Mouse (Mus musculus): ENCODE data around the gene Ttbk1.

- TF ChIP-seq EP300 (IDR thresholded peaks at IDR 0.05; ENCODE audit: low read depth), result no peak
- TF ChIP-seq CTCF (IDR thresholded peaks at IDR 0.05; ENCODE audit: low read depth), result no peak
These were observed 26.8 kb downstream of the Ttbk1 start for GRCm38 (mm10) chr17:46460673-46461072.
